Mouse (Mus musculus): ENCODE data around the gene Fam19a4. TPM values are rescaled to one million over a fixed set of nuclear protein-coding genes. Genes with fewer than 3 reads are reported as not detected.

The Fam19a4 gene
- polyA plus RNA-seq, 1 experiment: not detected

DNA sequence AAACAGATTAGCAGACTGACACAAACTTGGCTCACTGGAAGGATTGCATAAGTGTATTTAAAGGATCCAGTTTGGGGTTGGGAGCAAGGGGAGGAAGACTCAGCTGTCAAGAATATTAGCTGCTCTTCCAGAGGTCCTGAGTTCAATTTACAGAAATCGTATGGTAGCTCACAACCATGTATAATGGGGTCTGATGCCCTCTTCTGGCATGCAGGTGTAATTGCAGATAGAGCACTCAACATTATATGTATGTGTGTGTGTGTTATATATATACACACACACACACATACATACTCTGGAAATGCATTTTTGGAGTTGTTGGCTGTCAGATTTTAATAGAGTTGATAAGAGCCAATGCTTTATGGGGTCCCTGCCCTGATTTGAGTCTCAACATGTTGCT, 216.3 kb downstream of the Fam19a4 start:
- no peak overlapping the region for H3K4me3 ChIP-seq (ENCODE audit: insufficient read depth, low read depth, low read length)
- no peak overlapping the region for H3K27ac ChIP-seq (ENCODE audit: insufficient read depth, low read depth, low read length)
- H3K4me1 ChIP-seq (ENCODE audit: control insufficient read depth, insufficient read depth, low read length): no peaks in the 10 kb centered on the region
- no peak for TF ChIP-seq CTCF (IDR thresholded peaks at IDR 0.05; ENCODE audit: insufficient read depth, low read depth, low read length)
- 45% methylated on average over 1 of the region's 1 CpGs for WGBS

DNA sequence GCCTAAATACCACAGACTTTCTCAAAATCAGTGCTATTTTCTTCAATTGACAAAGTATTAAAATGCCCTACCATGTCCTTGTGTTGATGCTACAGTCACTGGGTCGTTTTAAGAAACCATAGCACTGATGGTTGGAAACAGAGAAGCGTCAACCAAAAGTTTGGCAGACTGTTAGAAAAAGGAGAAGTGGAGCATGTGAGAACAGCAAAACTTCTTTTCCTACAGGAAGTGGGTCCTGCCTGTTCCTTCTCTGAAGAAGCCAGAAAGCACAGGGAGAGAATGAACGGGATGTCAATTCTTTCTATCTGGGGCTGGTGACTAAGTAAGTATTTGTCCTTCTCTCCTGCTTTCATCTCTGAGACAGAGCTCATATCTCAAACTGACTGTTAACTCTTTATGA, 219.6 kb downstream of the Fam19a4 start:
- H3K27ac ChIP-seq (ENCODE audit: insufficient read depth, low read depth, low read length): no peak overlapping the region
- no peak overlapping the region for H3K4me3 ChIP-seq (ENCODE audit: insufficient read depth, low read depth, low read length)
- WGBS: 80% methylated on average over 3 of the region's 3 CpGs
- no peak for TF ChIP-seq CTCF (IDR thresholded peaks at IDR 0.05; ENCODE audit: insufficient read depth, low read depth, low read length)
- TF ChIP-seq POLR2A (IDR thresholded peaks at IDR 0.05; ENCODE audit: insufficient read depth, low read depth, low read length): no peak
- no peaks in the 10 kb centered on the region for H3K4me1 ChIP-seq (ENCODE audit: control insufficient read depth, insufficient read depth, low read length)

DNA sequence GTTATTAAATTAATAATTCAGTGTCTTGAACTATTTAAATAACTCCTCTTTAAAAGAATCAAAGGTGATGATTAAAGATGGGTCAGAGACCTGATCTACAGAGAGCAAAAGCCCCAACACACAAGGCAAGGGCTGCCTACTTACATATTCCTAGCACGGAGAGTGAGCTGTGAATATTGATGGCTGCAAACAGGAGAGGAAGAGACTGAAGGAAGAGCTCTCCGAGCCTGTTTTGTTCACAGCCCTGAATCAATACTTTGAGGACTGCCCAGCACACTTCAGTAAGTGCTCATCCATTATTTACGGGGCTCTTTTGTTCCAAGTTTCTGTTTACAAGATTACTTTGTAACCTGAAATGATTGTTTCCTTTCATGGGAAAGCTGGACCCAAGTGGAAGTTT, 233.6 kb downstream of the Fam19a4 start:
- WGBS: 70% methylated on average over 3 of the region's 3 CpGs
- no peak for TF ChIP-seq CTCF (IDR thresholded peaks at IDR 0.05; ENCODE audit: insufficient read depth, low read depth, low read length)
- no peak for TF ChIP-seq POLR2A (IDR thresholded peaks at IDR 0.05; ENCODE audit: insufficient read depth, low read depth, low read length)
- H3K4me3 ChIP-seq (ENCODE audit: insufficient read depth, low read depth, low read length): no peak overlapping the region
- no peaks in the 10 kb centered on the region for H3K4me1 ChIP-seq (ENCODE audit: control insufficient read depth, insufficient read depth, low read length)
- no peak overlapping the region for H3K27ac ChIP-seq (ENCODE audit: insufficient read depth, low read depth, low read length)

DNA sequence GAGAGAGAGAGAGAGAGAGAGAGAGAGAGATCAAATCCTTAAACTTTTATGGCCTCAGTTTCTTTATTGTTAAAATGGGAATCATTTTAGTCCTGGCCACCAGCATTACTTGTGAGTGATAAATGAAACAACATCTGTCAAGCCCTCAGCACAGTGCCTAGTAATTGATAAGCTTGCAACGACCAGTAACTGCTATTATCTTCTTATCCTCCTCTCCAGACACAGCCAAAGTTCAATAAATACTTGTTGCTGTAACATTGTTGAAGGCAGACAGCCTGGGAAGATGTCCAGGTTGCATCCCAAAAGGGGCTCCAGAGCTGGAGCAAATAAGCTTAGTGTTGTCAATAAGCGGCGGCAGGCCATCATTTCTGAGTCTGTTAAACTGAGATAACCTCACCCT, 257.2 kb downstream of the Fam19a4 start:
- 70% methylated on average over 3 of the region's 3 CpGs for WGBS
- TF ChIP-seq CTCF (IDR thresholded peaks at IDR 0.05; ENCODE audit: insufficient read depth, low read depth, low read length) (no peak), POLR2A (IDR thresholded peaks at IDR 0.05; ENCODE audit: insufficient read depth, low read depth, low read length) (no peak)
- Histone ChIP-seq H3K27ac (ENCODE audit: insufficient read depth, low read depth, low read length) (no peak overlapping the region), H3K4me1 (ENCODE audit: control insufficient read depth, insufficient read depth, low read length) (no peaks in the 10 kb centered on the region), H3K4me3 (ENCODE audit: insufficient read depth, low read depth, low read length) (no peak overlapping the region)

DNA sequence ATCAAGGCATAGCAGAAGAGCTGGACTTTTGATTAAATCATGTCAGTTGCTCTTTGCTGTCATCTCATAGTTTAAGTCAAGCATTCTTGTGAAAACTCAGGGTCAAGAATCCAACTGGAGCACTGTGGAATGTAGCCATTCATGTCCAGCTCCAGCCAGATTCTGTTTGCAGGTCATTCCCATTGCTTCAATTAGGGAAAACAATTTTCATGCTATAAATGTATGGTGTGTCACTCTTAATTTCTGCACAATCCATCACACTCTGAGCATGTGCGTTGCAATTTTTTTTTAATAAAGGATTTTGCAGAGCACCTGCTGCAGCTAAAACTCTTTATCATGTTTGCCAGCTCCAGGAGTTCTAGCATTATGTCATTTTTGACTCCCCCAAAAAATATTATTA, 261.5 kb downstream of the Fam19a4 start:
- no peaks in the 10 kb centered on the region for H3K4me1 ChIP-seq (ENCODE audit: control insufficient read depth, insufficient read depth, low read length)
- WGBS: 90% methylated on average over 1 of the region's 1 CpGs
- H3K27ac ChIP-seq (ENCODE audit: insufficient read depth, low read depth, low read length): no peak overlapping the region
- TF ChIP-seq POLR2A (IDR thresholded peaks at IDR 0.05; ENCODE audit: insufficient read depth, low read depth, low read length) (no peak), CTCF (IDR thresholded peaks at IDR 0.05; ENCODE audit: insufficient read depth, low read depth, low read length) (no peak)
- no peak overlapping the region for H3K4me3 ChIP-seq (ENCODE audit: insufficient read depth, low read depth, low read length)

DNA sequence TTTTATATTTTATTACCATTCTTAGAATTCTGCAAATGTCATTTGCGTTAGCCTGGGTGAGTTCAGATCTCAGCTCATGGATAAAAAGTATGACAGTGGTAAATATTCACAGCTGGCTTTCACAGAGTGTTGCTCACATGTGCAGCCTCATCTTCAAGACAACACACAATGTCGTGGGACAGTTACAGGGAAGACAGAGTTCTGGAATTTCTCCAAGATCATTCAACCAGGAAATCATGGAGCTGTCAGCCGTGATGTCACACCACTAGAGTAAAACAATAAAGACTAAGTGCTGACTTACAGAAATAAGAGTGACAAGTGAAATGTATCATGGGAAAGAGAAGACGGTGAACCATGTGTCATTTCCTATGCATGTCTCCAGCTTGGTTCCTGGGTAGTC, 262.8 kb downstream of the Fam19a4 start:
- WGBS: 75% methylated on average over 4 of the region's 4 CpGs
- Histone ChIP-seq H3K4me1 (ENCODE audit: control insufficient read depth, insufficient read depth, low read length) (no peaks in the 10 kb centered on the region), H3K4me3 (ENCODE audit: insufficient read depth, low read depth, low read length) (no peak overlapping the region), H3K27ac (ENCODE audit: insufficient read depth, low read depth, low read length) (no peak overlapping the region)
- no peak for TF ChIP-seq CTCF (IDR thresholded peaks at IDR 0.05; ENCODE audit: insufficient read depth, low read depth, low read length)
- TF ChIP-seq POLR2A (IDR thresholded peaks at IDR 0.05; ENCODE audit: insufficient read depth, low read depth, low read length): no peak

Other genes starting within 250 kb of the Fam19a4 start
- gene Eogt, start 88.8 kb upstream of the Fam19a4 start, polyA plus RNA-seq (2012; ENCODE audit: insufficient read depth, insufficient read length, low replicate concordance, missing spikeins): not detected in 2 replicates
- not detected in 2 replicates for gene Tmf1, start 118.7 kb upstream of the Fam19a4 start, polyA plus RNA-seq (2012; ENCODE audit: insufficient read depth, insufficient read length, low replicate concordance, missing spikeins)
- not detected in 2 replicates for gene Uba3, start 145.2 kb upstream of the Fam19a4 start, polyA plus RNA-seq (2012; ENCODE audit: insufficient read depth, insufficient read length, low replicate concordance, missing spikeins)
- not detected in 2 replicates for gene Arl6ip5, start 150.3 kb upstream of the Fam19a4 start, polyA plus RNA-seq (2012; ENCODE audit: insufficient read depth, insufficient read length, low replicate concordance, missing spikeins)
- not detected in 2 replicates for gene Lmod3, start 192.3 kb upstream of the Fam19a4 start, polyA plus RNA-seq (2012; ENCODE audit: insufficient read depth, insufficient read length, low replicate concordance, missing spikeins)

Data from olfactory bulb, adult 2 months (tissue).